Mouse (Mus musculus) midbrain, embryonic 12.5 days (tissue): ENCODE measurements at regions not wholly inside any gene's neighbourhood (a gene's known extent, or its start where the extent isn't known, plus 50 kb on each side); places are given as distances from the start of the nearest gene placed in this dataset.
A peak's percentile ranks its signal among the peaks of the same experiment; 100 is the strongest.

Source experiments
- ATAC-seq: fragments of 200-750 bp; cut with Nextera tagmentation; 2 replicates; pipeline ENCODE4 v1.8.0; 2017; ENCODE audit warnings: low read depth, moderate TSS enrichment, moderate library complexity; ENCODE audit not compliant: low FRiP score
- H3K27ac ChIP-seq: fragments of 300-500 bp; sonication (generic); replicated peaks from 2 replicates; pipeline ENCODE4 v1.5.1; 2016; ENCODE audit warnings: mild to moderate bottlenecking
- H3K27me3 ChIP-seq: fragments of 300-500 bp; sonication (generic); 2 replicates; pipeline ENCODE4 v1.6.1; 2016; ENCODE audit warnings: mild to moderate bottlenecking
- H3K36me3 ChIP-seq: fragments of 300-500 bp; sonication (generic); 2 replicates; pipeline ENCODE4 v1.6.1; 2016
- H3K4me1 ChIP-seq: fragments of 300-500 bp; sonication (generic); 2 replicates; pipeline ENCODE4 v1.6.1; 2016
- H3K4me2 ChIP-seq: fragments of 300-500 bp; sonication (generic); replicated peaks from 2 replicates; pipeline ENCODE4 v1.6.1; 2016; ENCODE audit warnings: mild to moderate bottlenecking, moderate library complexity
- H3K4me3 ChIP-seq: fragments of 300-500 bp; sonication (generic); 2 replicates; pipeline ENCODE4 v1.5.1; 2016; ENCODE audit warnings: mild to moderate bottlenecking
- H3K9ac ChIP-seq: fragments of 300-500 bp; sonication (generic); replicated peaks from 2 replicates; pipeline ENCODE4 v1.6.1; 2016; ENCODE audit warnings: mild to moderate bottlenecking, moderate library complexity
- H3K9me3 ChIP-seq: fragments of 300-500 bp; sonication (generic); 2 replicates; pipeline ENCODE4 v1.6.1; 2016; ENCODE audit warnings: mild to moderate bottlenecking
- WGBS: fragments of 180-500 bp; shearing (Covaris S2); methylation state at CpG from one replicate; pipeline ENCODE4 v1.1.7; 2016; 5-methylcytosine and 5-hydroxymethylcytosine counted together

- WGBS, result 94% methylated on average over 1 of the region's 1 CpGs
- H3K27ac ChIP-seq, result no peak overlapping the region
- peaks cover 6% of the 10 kb centered on the region for H3K4me1 ChIP-seq
- no peaks in the 10 kb centered on the region for H3K36me3 ChIP-seq
- H3K4me2 ChIP-seq, result no peak overlapping the region
- no peaks in the 10 kb centered on the region for H3K27me3 ChIP-seq
- no peaks in the 10 kb centered on the region for H3K9me3 ChIP-seq
- ATAC-seq, result 0 out of 2 replicates have a peak, but pooled peaks have one; percentile 39
- no peak overlapping the region for H3K4me3 ChIP-seq
- no peak overlapping the region for H3K9ac ChIP-seq
Observed at GRCm38 (mm10) chr10:112795473-112795872, 133.3 kb downstream of the Atxn7l3b start.

- Histone ChIP-seq H3K9me3 (no peaks in the 10 kb centered on the region), H3K27me3 (no peaks in the 10 kb centered on the region), H3K36me3 (no peaks in the 10 kb centered on the region), H3K4me3 (no peak overlapping the region), H3K27ac (no peak overlapping the region), H3K4me1 (no peaks in the 10 kb centered on the region), H3K4me2 (no peak overlapping the region), H3K9ac (no peak overlapping the region)
- whole genome bisulfite sequencing, result 81% methylated on average over 3 of the region's 3 CpGs
- no peak for ATAC-seq
Observed at GRCm38 (mm10) chr10:112788236-112788635, 140.6 kb downstream of the Atxn7l3b start.

GRCm38 (mm10) chr10:112774262-112774661 is 154.5 kb downstream of the Atxn7l3b start:
- Histone ChIP-seq H3K9me3 (no peaks in the 10 kb centered on the region), H3K27me3 (no peaks in the 10 kb centered on the region), H3K4me1 (no peaks in the 10 kb centered on the region), H3K9ac (no peak overlapping the region), H3K27ac (no peak overlapping the region), H3K4me2 (no peak overlapping the region), H3K4me3 (no peak overlapping the region), H3K36me3 (no peaks in the 10 kb centered on the region)
- ATAC-seq, result no peak
- WGBS, result 92% methylated on average over 10 of the region's 10 CpGs

- H3K36me3 ChIP-seq, result no peaks in the 10 kb centered on the region
- H3K9ac ChIP-seq, result no peak overlapping the region
- ATAC-seq, result no peak
- H3K4me3 ChIP-seq, result no peak overlapping the region
- H3K27ac ChIP-seq, result no peak overlapping the region
- no peaks in the 10 kb centered on the region for H3K27me3 ChIP-seq
- H3K4me2 ChIP-seq, result no peak overlapping the region
- no peaks in the 10 kb centered on the region for H3K9me3 ChIP-seq
- WGBS, result 76% methylated on average over 1 of the region's 1 CpGs
- H3K4me1 ChIP-seq, result no peaks in the 10 kb centered on the region
Observed at GRCm38 (mm10) chr10:112746683-112747082, 182.1 kb downstream of the Atxn7l3b start.

DNA sequence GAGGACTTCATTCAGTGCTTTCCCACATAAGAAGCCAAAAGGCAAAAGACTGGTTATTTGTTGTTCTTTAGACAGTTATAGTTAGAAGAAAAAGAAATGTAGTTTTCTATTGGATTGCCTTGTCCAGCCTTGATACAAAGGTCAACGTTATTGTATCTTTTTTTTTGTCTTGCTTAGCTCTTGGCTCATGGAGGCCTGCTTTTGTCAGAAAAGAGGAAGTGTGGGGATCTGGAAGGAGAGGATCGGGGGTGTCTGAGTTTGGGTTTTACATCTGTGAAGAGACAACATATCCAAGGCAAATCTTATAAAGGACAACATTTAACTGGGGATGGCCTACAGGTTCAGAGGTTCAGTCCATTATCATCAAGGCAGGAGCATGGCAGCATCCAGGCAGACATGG is 185.3 kb downstream of the Atxn7l3b start:
- H3K4me2 ChIP-seq, result no peak overlapping the region
- no peaks in the 10 kb centered on the region for H3K36me3 ChIP-seq
- H3K27ac ChIP-seq, result no peak overlapping the region
- no peak overlapping the region for H3K4me3 ChIP-seq
- H3K9me3 ChIP-seq, result no peaks in the 10 kb centered on the region
- H3K4me1 ChIP-seq, result no peaks in the 10 kb centered on the region
- 88% methylated on average over 2 of the region's 2 CpGs for WGBS
- H3K27me3 ChIP-seq, result no peaks in the 10 kb centered on the region
- no peak for ATAC-seq
- H3K9ac ChIP-seq, result no peak overlapping the region

GRCm38 (mm10) chr10:112742123-112742522 is 186.7 kb downstream of the Atxn7l3b start:
- no peaks in the 10 kb centered on the region for H3K36me3 ChIP-seq
- no peak for ATAC-seq
- WGBS, result 89% methylated on average over 8 of the region's 8 CpGs
- no peaks in the 10 kb centered on the region for H3K9me3 ChIP-seq
- H3K9ac ChIP-seq, result no peak overlapping the region
- no peak overlapping the region for H3K4me2 ChIP-seq
- H3K27me3 ChIP-seq, result no peaks in the 10 kb centered on the region
- no peaks in the 10 kb centered on the region for H3K4me1 ChIP-seq
- H3K27ac ChIP-seq, result no peak overlapping the region
- H3K4me3 ChIP-seq, result no peak overlapping the region
